Comparison of ENCODE assay signal across 10 mouse cellular contexts in genomic region chr10:62060224-62060913, GRCm38 (mm10).
DNase-seq lines count a peak whose midpoint lies in the region; ATAC-seq and TF ChIP-seq lines count a peak whose summit lies in the region.
"Had no signal": no experiment of that assay in that cellular context is flagged by ENCODE, and none has a peak within 500 bp of the region (broad histone marks: within the 10 kb centered on the region; RNA-seq: fewer than 3 reads in every experiment).

No protein-coding gene starts in this region.

- peak; percentile 45 to 47 for DNase-seq in cerebellum, postnatal 10 days
- DNase-seq in cerebellum, adult 18-20 months = no peak
- DNase-seq in kidney, adult 2 months = no peak
- DNase-seq in brain, embryonic 14.5 days (ENCODE audit: low read depth) = peak; percentile 80
- no peak for DNase-seq in spleen, postnatal 4 days (ENCODE audit: low spot score in 2 of 2)
- DNase-seq in right cerebral cortex, postnatal 25 days = no peak
- DNase-seq: gastrocnemius, postnatal 36 days had no signal

- H3K4me3 ChIP-seq in kidney, embryonic 16.5 days (ENCODE audit: low read length) = no peak overlapping the region
- H3K4me3 ChIP-seq in kidney, adult 2 months (ENCODE audit: insufficient read depth, low read depth, low read length) = no peak overlapping the region
- no peak overlapping the region for H3K4me3 ChIP-seq in limb, embryonic 12.5 days (replicated peaks)

- H3K27me3 ChIP-seq in kidney, embryonic 16.5 days (ENCODE audit: insufficient read depth, low read length) = no peaks in the 10 kb centered on the region
- H3K27me3 ChIP-seq in kidney, adult 2 months (replicated peaks; ENCODE audit: control insufficient read depth, insufficient read depth, low read length) = no peaks in the 10 kb centered on the region
- H3K27me3 ChIP-seq in limb, embryonic 12.5 days = no peaks in the 10 kb centered on the region

- peak overlapping the region; percentile 2; the same call in 1 of the 2 replicates for H3K27ac ChIP-seq in kidney, embryonic 16.5 days (ENCODE audit: low read length)
- H3K27ac ChIP-seq in kidney, adult 2 months (ENCODE audit: insufficient read depth, low read depth, low read length) = no peak overlapping the region
- peak overlapping the region; percentile 68 for H3K27ac ChIP-seq in limb, embryonic 12.5 days

- TF ChIP-seq POLR2A in kidney, adult 2 months (IDR thresholded peaks at IDR 0.05; ENCODE audit: low read depth, low read length) = no peak
- TF ChIP-seq POLR2A in brain, embryonic 14.5 days (IDR thresholded peaks at IDR 0.05; ENCODE audit: borderline replicate concordance, extremely low read depth, insufficient read depth, insufficient read length, poor library complexity, severe bottlenecking) = no peak

- H3K36me3 ChIP-seq in kidney, embryonic 16.5 days (ENCODE audit: insufficient read depth, low read length) = no peaks in the 10 kb centered on the region
- no peaks in the 10 kb centered on the region for H3K36me3 ChIP-seq in kidney, adult 2 months (ENCODE audit: control insufficient read depth, insufficient read depth, low read length)
- H3K36me3 ChIP-seq in limb, embryonic 12.5 days = no peaks in the 10 kb centered on the region

- peaks cover 29% of the 10 kb centered on the region for H3K4me1 ChIP-seq in kidney, embryonic 16.5 days (ENCODE audit: insufficient read depth, low read length)
- no peaks in the 10 kb centered on the region for H3K4me1 ChIP-seq in kidney, adult 2 months (ENCODE audit: control insufficient read depth, insufficient read depth, low read length)
- peaks cover 23% of the 10 kb centered on the region for H3K4me1 ChIP-seq in limb, embryonic 12.5 days (replicated peaks)

- no peak overlapping the region for H3K4me2 ChIP-seq in kidney, embryonic 16.5 days (replicated peaks; ENCODE audit: low read depth, low read length)
- H3K4me2 ChIP-seq in limb, embryonic 12.5 days = peak overlapping the region; percentile 26
- H3K4me2 ChIP-seq: liver, embryonic 11.5 days had no signal

- WGBS in kidney, embryonic 16.5 days = 26% methylated on average over 16 of the region's 16 CpGs
- WGBS in kidney, adult 2 months = 45% methylated on average over 16 of the region's 16 CpGs
- 23% methylated on average over 16 of the region's 16 CpGs for WGBS in limb, embryonic 12.5 days

- no peaks in the 10 kb centered on the region for H3K9me3 ChIP-seq in kidney, embryonic 16.5 days (ENCODE audit: low read length)
- H3K9me3 ChIP-seq in limb, embryonic 12.5 days = no peaks in the 10 kb centered on the region

- no peak for TF ChIP-seq CTCF in kidney, adult 2 months (conservative IDR thresholded peaks at IDR 0.05; ENCODE audit: insufficient read depth, insufficient read length, low read depth, low read length)
- TF ChIP-seq CTCF in brain, embryonic 14.5 days (IDR thresholded peaks at IDR 0.05; ENCODE audit: borderline replicate concordance, extremely low read depth, insufficient read depth, insufficient read length) = no peak

- H3K9ac ChIP-seq in kidney, embryonic 16.5 days (replicated peaks; ENCODE audit: low read length) = 0 out of 2 replicates have a peak overlapping the region, but pooled peaks have one; percentile 14
- no peak overlapping the region for H3K9ac ChIP-seq in limb, embryonic 12.5 days (replicated peaks)

- ATAC-seq in kidney, embryonic 16.5 days (ENCODE audit: low FRiP score, low TSS enrichment) = no peak
- no peak for ATAC-seq in limb, embryonic 12.5 days (ENCODE audit: insufficient number of reproducible peaks, insufficient read depth, low FRiP score, low TSS enrichment, low read depth)

Comparison
In these comparisons a context has a peak if more than half of its experiments do, and no peak if none do; other contexts are left out.
1. DNase-seq: peak in cerebellum, postnatal 10 days (2 of 2) and brain, embryonic 14.5 days (single experiment); none in cerebellum, adult 18-20 months (0 of 2), kidney, adult 2 months (single experiment), spleen, postnatal 4 days (0 of 2) and right cerebral cortex, postnatal 25 days (single experiment).